Mouse (Mus musculus): Measurements from ENCODE around the gene Ccdc171.

Ccdc171 gene

GRCm38 (mm10) chr4:83798674-83799430, 273.5 kb downstream of the Ccdc171 start:
- peak; percentile 56 for DNase-seq

GRCm38 (mm10) chr4:83800402-83800801, 275.1 kb downstream of the Ccdc171 start:
- no peak for DNase-seq

GRCm38 (mm10) chr4:83816925-83817324, 291.6 kb downstream of the Ccdc171 start:
- no peak for DNase-seq

- DNase-seq, result no peak
Observed at GRCm38 (mm10) chr4:83829718-83830459, 304.5 kb downstream of the Ccdc171 start.

GRCm38 (mm10) chr4:83830891-83831880, 305.8 kb downstream of the Ccdc171 start:
- peak; percentile 7 for DNase-seq

- DNase-seq, result no peak
Observed at GRCm38 (mm10) chr4:83839077-83839476, 313.7 kb downstream of the Ccdc171 start.

- no peak for DNase-seq
Observed at GRCm38 (mm10) chr4:83846304-83846703, 321.0 kb downstream of the Ccdc171 start.

GRCm38 (mm10) chr4:83853885-83854284, 328.5 kb downstream of the Ccdc171 start:
- peak; percentile 5 for DNase-seq

GRCm38 (mm10) chr4:83861706-83862105, 336.4 kb downstream of the Ccdc171 start:
- no peak for DNase-seq

GRCm38 (mm10) chr4:83862295-83862694, 336.9 kb downstream of the Ccdc171 start:
- no peak for DNase-seq

- no peak for DNase-seq
Observed at GRCm38 (mm10) chr4:83876600-83876999, 351.3 kb downstream of the Ccdc171 start.

GRCm38 (mm10) chr4:83878236-83878635, 352.9 kb downstream of the Ccdc171 start:
- DNase-seq, result no peak

- DNase-seq, result no peak
Observed at GRCm38 (mm10) chr4:83888459-83889054, 363.2 kb downstream of the Ccdc171 start.

- DNase-seq, result no peak
Observed at GRCm38 (mm10) chr4:83902081-83902645, 376.8 kb downstream of the Ccdc171 start.

All from kidney, adult 9 months (tissue).